Mouse (Mus musculus): ENCODE data around the gene Scn3a.
"Not testable (repeated sequence)": the region's sequence is repeated elsewhere in the genome, so short reads cannot be mapped to it uniquely, and the experiment has no call there.

GRCm38 (mm10) chr2:65451401-65452078, 115.9 kb downstream of the Scn3a start:
- not testable (repeated sequence) for TF ChIP-seq GATA1 (IDR thresholded peaks at IDR 0.05; ENCODE audit: borderline replicate concordance, low read length); FLI1 (IDR thresholded peaks at IDR 0.05; ENCODE audit: low read length)

Measured in megakaryocyte, embryonic 14.5 days (primary cell).